Mouse (Mus musculus) liver, postnatal 0 days (tissue): ENCODE measurements around the gene Rps21.

Source experiments
- CTCF ChIP-seq: sonication (generic); IDR thresholded peaks from 2 replicates; pipeline ENCODE4 v1.5.1; 2016; ENCODE audit warnings: antibody characterized with exemption, low read depth
- EP300 ChIP-seq: IDR thresholded peaks from 2 replicates; pipeline ENCODE4 v1.6.1; 2016; ENCODE audit warnings: antibody characterized with exemption, low read depth, mild to moderate bottlenecking

DNA sequence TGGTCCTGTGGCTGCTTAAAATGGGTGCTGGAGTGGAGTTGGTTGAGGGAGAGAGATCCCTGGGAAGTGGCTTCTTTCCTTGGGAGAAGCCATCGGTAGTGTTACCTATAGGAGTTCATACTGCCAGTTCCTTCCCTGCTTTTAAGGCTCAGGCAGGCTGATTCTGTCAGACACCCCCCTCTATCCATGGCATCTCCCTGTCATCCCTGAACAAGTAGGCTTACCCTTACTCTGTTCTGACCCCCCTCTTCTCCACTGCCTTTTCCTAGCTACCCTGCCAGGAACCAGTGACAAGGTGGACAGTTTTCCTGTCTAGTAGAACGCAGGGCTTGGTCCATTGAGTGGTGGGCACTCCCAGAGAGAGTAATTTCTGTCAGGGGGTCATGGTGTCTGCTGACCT lies 17.3 kb downstream of the Rps21 start:
- no peak for TF ChIP-seq CTCF
- TF ChIP-seq EP300 = no peak
